Mouse (Mus musculus) thymus, adult 2 months (tissue): ENCODE measurements at regions not wholly inside any gene's neighbourhood (a gene's known extent, or its start where the extent isn't known, plus 50 kb on each side); places are given as distances from the start of the nearest gene placed in this dataset.

Experiments
- CTCF ChIP-seq: fragments of 200-500 bp; IDR thresholded peaks from 2 replicates; pipeline ENCODE4 v1.5.1; 2012; ENCODE audit warnings: mild to moderate bottlenecking, control low read depth, low read length, moderate library complexity, borderline replicate concordance; ENCODE audit not compliant: control insufficient read depth, poor library complexity, insufficient read depth; ENCODE audit errors: extremely low read depth
- POLR2A ChIP-seq: fragments of 200-500 bp; IDR thresholded peaks from 2 replicates; pipeline ENCODE4 v1.6.1; 2012; ENCODE audit warnings: mild to moderate bottlenecking, low read length, control low read depth, moderate library complexity; ENCODE audit not compliant: control insufficient read depth, poor library complexity, insufficient read depth; ENCODE audit errors: extremely low read depth

DNA sequence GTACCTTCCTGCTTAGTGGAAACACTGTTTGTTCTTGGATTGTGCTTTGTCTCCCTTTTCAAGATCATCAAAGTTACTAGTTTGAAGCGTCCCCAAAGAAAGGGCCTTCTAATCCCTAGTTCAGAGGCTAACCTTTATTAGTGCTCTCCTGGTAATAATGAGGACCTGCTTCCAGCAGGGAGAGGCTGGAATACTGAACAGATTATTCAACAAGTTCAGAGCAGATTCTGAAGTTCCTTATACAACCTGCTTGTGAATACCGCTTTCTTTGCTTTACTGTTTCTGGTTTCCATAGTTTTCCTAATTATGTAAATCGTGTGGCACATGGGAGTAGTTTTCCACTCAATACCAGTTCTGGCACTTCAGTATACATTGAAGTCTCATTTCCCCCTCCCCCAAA is 75.2 kb upstream of the Dnajc24 start:
- TF ChIP-seq POLR2A (no peak), CTCF (no peak)
